Mouse (Mus musculus): Measurements from ENCODE around the gene Myb.

The Myb gene

DNA sequence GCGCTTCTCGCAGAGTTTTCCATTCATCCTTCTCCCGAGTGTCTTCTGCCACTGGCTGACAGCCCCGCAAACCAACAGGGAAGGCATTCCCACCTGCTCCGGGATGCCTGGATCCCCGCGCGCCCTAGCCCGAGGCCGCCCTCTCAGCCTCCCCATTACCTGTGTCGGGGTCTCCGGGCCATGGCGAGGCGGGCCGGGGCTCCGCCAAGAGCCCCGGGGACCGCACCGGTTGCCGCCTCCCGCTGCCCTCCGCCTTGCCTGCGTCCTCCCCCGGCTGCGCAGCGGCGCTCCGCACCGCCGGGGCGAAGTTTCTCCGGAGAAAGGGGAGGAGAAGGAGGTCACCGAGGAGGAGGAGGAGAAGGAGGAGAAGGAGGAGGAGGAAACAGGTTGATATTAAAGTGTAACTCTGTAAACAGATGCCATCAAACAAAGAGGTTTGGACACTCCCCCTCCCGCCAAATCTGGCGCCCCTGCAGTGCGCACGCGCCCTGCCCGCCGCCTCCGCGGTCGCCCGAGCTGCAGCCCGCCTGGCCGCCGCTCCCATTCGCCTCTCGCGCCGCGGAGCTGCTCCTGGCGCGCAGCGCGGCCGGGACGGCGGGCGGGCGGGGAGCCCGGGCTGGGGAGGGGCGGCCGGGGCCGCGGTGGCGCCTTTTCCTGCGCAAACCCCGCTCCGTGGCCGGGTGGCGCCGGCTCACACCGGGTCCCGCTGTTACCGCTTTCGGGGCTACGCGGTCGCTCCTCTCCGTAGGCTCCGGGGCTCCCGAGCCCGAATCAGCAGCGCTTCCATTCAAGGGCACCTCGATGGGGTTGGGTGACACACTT lies at the start of gene Myb:
Myb (minus strand) TSS at position 448 of the 822 bp plus-strand sequence.
- peak; percentile 90 for DNase-seq

DNA sequence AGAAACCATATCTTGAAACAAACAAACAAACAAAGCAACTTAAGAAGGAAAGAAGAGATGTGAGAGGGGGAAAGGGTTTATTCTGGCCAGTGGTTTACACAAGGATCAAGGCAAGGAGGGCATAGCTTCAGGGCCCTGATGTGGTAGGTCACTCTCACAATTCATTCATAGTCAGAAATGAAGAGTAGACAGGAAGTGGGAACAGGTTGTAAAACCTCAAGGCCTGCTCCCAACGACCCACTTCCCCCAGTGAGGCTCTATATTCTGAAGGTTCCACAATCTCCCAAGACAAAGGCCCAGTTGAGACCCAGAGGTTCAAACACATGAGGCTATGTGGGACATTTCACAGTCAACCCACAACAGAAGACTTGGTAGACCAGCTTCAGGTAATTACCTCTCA lies 46.6 kb upstream of the Myb start:
- DNase-seq = no peak

DNA sequence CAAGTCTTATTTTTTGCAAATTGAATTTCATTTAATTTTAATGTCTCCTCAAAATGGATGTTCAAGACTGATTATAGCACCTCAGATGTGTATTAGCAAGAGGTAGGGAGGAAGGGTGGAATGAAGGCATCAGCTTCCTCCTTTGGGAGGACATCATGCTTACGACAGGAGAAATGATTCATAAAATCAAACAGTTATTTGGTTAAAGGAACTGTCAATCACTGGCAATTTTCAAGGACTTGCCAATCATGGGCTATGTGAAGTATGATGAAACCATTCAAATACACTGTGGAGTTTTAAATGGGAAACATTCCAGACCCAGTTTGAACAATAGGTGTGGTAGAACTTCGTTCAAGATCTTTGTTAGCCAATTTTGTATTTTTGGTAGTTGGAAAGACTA lies 45.4 kb upstream of the Myb start:
- no peak for DNase-seq

DNA sequence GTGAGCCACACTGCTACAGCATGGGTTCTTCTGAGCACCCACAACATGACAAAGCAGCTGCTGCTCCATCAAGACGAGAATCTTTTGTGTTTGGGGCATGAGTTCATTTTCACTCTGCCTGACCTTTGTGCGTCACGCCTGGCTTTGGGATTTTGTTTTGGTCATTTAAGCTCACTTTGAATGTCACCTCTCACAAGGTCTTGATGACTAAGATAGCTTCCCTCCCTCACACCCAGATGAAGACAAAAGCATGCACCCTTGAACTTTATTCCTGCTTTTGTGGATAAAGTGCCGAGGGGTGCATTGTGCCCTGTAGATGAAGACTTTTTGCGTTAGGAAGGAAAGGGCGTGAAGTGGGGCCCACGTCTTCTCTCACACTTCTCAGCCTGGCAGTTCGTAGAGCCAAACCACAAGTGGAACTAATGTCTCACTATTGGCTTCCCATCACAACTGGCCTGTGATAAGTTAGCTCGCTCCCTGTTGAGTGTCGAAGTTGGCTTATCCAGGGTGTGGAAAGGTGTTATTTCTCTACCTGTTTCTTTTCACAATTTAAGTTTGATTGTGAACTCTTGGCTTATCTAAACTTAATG lies 43.8 kb upstream of the Myb start:
- no peak for DNase-seq

DNA sequence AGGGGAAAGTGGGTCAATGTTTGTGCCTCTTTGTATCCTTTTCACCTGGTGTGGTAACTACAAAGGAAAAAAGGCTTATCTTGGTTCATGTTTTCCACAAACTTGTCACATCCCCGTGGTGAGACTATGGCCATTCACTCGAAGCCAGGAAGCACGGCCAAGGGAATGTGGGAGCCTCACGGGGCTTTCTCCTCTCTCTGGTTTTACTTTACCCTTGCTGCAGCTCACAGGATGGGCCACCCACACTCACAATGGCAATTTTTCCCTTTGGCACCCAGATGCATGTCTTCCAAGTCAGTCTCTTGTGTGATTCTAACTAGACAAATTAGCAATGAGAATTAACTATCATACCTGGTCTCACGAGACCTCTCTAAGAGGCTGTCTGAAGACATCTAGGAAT lies 43.1 kb upstream of the Myb start:
- DNase-seq = no peak

DNA sequence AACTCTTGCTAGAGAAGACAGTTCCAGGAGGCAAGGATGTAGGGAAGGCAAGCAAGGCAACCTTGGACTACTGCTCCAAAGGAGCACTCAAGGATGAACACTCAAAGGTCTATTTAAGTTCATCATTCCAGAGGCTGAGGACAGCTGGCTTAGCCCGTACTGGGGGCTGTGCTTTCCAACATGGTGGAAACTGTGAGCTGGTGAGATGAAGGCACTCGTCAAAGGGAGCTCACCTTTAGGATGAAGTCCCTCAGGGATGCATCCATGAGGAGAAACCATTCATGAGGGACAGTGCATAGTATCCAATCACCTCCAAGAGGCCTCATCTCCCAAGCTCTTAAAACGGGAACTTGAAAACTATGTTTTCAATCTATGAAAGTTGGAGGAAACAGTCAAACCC lies 42.7 kb upstream of the Myb start:
- no peak for DNase-seq

DNA sequence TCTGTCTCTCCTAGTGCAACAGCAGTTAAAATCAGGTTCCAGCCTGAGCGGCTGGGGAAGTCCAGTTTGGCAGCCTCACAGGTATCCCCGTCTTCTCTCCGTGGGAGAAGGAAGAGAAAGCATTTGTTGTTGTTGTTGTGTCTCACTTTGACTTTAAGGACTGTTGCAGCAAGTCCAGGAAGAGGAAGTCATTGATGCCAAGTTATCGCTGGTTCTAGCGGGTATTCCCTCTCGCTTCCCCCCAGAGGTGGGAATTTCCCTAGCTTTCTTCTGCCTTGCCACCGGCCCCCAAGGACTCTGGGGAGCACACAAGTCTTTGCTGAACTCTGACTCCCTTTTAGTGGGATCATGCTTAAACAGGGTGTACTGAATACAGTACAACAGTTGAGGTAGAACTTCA lies 40.0 kb upstream of the Myb start:
- DNase-seq = no peak

DNA sequence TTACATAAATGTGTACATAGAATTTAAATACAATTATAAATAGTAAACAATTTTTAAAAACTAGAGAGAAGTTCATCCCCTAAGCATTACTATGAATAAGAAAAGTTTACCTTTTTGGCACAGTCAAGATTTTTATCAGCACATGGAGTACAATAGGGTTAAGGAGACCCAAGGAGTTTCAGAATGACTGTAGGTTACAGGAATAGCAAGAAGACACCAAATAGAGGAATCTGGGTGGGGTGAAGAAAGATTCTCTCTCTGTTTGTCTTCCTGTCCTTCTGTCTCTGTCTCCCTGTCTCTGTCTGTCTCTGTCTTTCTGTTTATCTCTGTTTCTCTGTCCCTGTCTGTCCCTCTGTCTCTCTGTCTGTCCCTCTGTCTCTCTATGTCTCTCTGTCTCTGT lies 39.5 kb upstream of the Myb start:
- no peak for DNase-seq

DNA sequence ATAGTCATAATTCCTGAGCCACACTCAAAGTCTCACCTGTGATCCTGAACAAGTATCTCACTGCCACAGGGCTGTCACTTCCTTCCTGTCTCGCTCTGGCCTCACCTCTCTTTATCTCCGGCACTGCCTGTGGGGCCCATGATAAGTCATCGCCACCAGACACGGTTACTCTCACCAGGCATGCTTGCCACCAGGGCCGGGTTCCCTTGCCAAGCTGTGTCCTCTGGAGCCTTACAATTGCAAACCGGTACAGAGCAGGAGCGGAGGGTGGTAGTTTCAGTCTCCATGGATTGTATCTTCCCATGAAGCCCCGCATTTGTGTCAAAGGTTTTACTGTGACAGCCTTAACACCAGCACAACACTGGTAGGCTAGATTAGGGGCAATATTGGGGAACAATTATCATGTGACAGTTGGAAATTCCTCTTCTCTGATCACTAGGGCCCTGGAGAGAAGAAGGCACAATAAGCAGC lies 35.9 kb upstream of the Myb start:
- DNase-seq = no peak

DNA sequence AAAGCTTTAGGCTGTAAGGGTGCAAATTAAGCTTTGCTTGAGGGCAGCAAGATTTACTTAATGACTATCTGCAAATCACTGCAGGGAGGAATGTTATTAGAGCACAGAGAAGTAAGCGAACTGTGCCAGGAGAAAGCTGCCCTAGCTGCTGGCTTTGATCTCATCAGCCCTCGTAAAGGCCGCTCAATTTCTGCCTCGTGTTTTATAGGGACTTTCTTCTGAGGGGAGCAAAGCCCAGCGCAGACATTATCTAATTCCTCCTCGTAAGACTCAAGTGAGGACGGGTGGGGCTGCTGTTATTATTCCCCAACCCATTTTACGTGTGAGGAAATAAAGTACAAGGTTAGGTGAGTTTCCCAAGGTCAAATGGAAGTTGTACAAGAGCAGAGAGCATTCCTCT lies 34.8 kb upstream of the Myb start:
- peak; percentile 13 for DNase-seq

DNA sequence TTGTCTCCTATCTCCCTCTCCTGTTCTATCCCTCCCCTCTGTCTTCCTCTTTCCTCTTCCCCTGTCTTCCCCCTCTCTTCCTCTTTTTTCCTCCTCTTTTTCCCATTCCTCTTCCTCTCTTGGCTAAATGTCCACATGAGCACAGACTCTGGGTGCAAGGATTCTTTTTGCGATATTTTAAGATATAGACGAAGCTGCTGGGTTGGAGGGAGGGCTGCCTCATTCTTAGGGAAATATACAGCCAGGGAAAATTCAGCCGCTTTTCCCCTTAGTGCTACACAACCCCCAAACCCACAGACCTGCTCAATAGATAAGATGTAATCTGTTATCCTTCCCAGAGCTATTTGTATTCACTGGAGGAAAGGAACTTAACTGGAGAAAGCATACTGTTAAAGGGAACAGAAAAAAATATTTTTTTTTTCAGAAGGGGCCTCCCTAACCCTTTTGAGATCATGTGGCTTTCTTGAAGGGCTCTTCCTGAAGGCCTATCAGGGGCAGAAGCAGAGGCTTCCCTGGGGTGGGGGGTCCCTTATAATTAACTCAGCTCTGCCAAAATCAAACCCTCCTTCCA lies 33.2 kb upstream of the Myb start:
- DNase-seq = no peak

DNA sequence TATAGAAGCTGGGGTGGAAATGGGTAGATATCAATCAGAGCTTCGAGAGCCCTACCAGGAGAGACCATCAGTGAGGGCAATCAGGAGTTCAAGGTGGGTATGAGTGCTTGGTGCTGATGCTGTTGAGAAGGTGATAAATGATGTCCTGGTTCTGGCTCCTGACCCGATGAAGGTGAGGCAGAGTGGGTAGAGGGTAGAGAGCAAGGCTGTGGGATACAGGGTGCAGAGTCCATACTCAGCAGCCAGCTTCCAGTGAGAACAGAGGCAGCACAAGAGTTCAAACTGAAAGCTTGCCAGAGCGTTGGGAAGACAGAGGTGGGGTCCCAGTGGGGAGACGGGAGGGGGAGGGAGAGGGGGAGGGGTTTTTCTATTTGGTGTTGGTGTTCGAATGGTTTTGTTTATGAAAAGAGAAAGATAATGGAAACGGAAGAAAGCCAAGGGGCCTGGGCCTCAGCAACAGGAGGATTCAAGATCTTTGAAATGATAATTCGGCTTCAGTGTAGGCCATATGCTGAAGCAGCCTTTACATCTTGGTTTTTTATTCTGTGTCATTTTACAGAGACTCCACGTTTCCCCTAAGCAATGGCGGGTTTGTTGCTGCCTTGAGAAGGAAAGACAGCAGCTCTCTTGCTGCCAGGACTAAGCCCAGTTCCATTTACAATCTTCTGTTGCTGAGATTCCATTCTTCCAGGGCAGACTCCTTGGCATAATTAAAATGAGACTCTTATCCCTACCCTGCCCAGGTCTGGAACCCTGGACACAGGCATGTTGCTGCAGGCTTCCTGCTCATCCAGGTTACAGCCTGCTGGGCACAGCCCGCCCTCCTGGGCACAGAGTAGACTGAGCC lies 32.5 kb upstream of the Myb start:
- DNase-seq = no peak

DNA sequence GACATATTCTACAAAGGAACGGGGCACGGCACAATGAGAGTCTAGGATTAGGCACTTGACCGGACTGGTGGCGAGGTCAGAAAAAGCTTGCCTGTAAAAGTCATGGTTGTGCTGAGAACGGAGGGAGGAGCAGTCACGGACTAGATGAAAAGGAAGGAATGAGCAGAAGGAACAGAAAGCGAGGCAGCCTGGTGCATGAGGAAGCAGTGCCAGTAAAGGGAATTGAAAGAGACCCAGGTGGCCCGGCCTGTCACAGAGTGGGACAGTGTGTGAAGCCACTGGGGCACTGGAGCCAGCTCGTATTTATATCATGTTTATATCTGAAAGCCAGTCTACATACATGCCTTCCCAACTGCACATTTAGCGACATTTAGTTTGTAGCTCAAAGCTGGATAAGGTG lies 31.7 kb upstream of the Myb start:
- DNase-seq = no peak

DNA sequence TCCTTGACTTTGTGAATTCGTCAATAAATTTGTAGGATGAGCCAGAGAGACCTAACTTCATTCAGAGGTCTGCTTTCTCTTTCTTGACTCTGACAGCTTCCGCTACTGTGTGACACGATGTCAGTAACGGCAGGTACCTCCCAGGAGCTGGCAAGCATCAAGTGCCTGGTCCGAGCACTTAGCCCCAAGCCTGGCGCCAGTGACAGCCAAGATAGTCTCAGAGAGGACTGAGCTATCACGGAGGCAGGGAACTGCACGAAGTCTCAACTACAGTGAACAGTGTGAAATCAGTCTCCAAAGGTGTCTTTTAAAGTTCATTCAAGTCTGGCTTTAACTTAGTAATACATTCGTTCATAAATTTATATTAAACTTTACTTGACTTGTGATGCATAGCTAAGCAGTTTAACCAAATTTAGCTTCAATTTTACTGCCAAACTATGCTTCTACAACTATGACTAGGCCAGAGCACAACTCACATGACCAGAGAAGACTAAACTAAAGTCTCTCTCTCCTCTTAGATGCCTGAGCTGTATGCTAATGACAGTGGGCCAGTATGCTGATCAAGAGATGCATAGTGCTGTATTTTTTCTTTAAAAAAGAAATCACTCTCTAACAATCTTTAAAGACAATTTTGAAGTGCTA lies 29.1 kb upstream of the Myb start:
- no peak for DNase-seq

DNA sequence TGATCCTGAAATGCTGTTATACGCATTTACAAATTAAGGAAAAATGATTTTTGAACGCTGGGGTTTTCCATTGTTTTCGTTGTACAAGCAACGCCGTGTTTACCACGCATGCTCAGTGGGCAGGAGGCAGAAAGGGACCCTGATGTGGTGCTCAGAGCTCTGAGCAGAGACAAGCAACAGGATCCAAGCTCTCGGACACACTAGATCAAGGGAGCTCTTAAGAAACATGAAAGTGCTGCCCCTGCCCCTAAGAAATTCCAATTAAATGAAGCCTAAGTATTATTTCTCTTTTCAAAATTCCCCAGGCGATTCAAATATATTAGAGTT lies 28.5 kb upstream of the Myb start:
- DNase-seq = no peak

DNA sequence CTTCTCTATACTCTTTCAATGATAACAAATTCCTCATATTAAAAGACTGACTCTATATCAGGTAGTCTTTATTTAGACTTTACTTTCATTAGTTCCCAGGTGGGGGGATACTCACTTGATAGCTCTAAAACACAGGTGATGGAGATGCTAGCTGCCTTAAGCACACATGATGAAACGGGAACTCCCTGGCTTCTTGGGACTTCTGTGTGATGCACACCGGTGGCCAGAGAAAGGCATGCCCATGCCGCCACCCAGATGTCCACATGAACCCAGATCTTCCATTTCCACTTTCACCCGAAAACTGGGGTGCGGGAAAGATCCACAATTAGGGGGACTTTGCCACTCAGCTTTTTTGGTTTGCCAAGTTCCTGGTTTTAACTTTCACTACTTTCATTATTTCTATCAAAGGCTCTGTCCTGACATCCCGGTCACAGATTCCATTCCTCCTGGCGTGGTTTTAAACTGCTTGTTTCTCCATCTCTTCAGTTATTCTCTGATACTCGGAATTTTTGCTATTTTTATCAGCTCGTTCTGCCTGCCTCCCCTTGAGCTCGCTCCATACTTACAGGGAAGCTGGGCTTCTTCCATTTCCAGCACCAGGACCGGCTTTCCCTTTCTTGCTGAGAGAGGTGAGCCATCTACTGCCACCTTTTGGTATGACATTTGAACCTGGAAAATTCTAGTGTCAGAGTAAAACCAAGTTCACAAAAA lies 27.9 kb upstream of the Myb start:
- peak; percentile 82 for DNase-seq

DNA sequence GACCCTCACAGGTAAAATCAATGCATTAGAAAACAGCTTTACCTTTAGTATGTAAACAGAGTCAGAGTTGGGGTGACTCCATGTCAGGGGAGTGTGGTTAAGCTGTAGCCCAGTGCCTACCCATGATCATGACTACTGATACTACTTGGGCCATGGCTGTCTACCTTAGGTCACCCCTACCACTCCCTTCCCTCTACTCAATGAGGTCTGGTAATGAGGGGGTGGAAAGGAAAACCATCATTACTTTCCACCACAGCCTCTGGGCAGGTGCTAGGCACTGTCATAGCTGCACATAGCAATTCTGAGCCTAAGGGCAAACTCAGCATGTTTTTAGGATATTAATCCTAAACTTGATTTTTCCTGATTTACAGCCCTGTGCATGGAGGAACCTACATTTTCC lies 27.1 kb upstream of the Myb start:
- DNase-seq = no peak

DNA sequence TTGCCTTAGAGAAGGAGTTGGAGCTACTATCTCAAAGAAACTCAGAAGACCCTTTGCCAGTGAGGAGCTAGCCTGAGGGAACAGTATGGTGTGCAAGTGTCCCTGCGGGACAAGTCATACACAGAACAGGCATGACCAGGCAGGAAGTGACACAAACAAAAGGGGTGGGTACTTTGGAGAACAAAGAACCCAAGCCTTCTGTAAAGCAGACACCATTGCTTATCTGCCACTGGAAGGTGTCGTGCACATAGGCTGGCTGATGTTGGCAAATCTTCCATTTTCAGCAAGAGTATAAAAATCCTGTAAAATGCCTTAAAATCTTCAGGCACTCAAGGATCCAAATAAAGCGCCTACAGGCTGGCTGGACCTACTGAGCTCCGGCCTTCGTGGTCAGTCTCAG lies 25.9 kb upstream of the Myb start:
- no peak for DNase-seq

DNA sequence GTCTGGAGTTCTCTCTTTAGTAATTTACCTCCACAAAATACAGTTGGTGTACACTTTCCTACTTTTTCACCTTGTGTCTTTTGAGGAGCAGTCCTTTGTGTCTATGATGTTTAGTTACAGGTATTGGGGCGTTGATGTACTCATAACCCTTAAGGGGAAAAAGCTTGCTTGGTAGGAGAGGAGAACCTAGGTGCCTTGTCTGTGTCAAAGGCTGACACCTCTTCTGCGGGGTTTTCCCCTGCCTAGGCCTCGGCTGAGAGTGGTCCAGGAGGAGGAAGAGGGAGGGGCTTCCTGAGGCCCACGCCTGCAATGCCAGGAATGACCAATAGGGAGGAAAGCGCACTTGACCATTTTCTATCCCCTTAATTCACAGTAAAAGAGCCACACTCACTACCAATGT lies 17.9 kb upstream of the Myb start:
- DNase-seq = peak; percentile 34

DNA sequence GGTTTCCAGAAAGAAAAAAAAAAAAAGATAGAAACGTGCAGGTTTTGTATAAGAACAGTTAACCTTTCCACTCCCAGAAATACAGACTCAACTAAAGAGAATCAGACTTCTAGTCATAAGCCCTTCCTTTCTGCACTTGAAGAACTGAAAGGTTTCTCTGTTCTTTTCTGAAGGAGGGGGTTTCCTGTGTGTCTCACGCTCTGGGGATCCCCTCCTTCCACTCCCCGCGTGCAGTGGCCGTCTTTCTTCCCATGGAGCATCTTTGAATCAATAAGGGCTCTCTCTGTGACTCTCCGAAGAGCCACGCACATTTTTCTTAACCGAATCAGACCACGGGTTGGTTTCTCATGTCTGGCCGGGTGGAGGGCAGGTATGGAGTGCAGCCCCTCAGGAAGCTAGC lies 17.5 kb upstream of the Myb start:
- no peak for DNase-seq

DNA sequence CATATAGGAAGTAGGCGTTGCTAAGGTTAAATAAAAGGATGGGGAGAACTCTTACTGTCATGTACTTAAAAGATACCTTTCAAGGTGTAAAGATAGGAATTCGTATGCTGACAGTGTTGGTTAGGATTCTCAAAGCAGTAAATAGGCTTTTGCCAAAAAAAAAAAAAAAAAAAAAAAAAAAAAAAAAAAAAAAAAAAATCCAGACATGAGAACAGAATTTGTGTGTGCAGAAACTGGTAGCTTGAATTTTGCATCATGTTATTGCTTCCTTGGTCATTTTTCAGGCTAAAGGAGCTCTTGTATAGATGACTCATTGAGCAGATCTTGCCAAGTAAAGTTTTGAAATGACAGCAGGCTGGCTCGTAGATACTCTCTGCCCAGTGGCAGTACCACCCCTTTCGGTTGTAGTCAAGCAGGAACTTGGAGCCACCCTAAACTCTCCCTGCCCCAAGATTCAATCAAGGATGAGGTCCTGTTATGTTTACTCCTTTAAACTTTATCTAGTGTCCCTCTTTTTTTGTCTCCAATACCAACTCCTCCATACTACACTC lies 11.9 kb upstream of the Myb start:
- DNase-seq = no peak

DNA sequence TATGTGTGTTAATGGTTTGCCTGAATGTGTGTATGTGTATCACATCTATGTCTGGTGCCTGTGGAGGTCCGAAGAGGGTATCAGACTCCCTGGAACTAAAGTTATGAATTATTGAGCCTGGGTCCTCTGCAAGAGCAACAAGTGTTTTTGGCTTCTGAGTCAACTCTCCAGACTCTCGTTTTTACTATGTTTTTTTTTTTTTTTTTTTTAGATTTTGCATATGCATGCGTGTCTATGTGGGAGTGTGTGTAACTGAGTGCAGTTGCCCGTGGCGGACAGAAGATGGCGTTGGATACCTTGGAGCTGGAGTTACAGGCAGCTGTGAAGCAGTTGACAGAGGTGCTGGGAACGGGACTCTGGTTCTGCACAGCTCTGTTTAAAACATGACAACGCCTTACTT lies 7.7 kb upstream of the Myb start:
- no peak for DNase-seq
